Mouse (Mus musculus) hindbrain, embryonic 14.5 days (tissue): ENCODE data around the gene Krt80. TPM values are rescaled to one million over a fixed set of nuclear protein-coding genes. Genes with fewer than 3 reads are reported as not detected.

Experiments
- ATAC-seq: fragments of 200-750 bp; cut with Nextera tagmentation; 2 replicates; pipeline ENCODE4 v1.8.0; 2017; ENCODE audit warnings: moderate number of reproducible peaks, mild to moderate bottlenecking, moderate TSS enrichment, moderate library complexity; ENCODE audit not compliant: low FRiP score
- DNase-seq: peaks from one replicate; pipeline ENCODE4 v3.0.0-alpha.2; 2015; ENCODE audit warnings: low spot score
- H3K27ac ChIP-seq: fragments of 300-500 bp; sonication (generic); 2 replicates; pipeline ENCODE4 v1.5.1; 2014; ENCODE audit warnings: mild to moderate bottlenecking, moderate library complexity
- H3K27me3 ChIP-seq: fragments of 300-500 bp; sonication (generic); 2 replicates; pipeline ENCODE4 v1.6.1; 2014; ENCODE audit warnings: mild to moderate bottlenecking, low read length, mixed read lengths; ENCODE audit not compliant: control insufficient read depth, insufficient read depth
- H3K36me3 ChIP-seq: fragments of 300-500 bp; sonication (generic); replicated peaks from 2 replicates; pipeline ENCODE4 v1.6.1; 2014; ENCODE audit not compliant: control insufficient read depth, insufficient read depth
- H3K4me1 ChIP-seq: fragments of 300-500 bp; sonication (generic); replicated peaks from 2 replicates; pipeline ENCODE4 v1.6.1; 2014; ENCODE audit warnings: antibody characterized with exemption, low read length, mixed read lengths; ENCODE audit not compliant: control insufficient read depth, insufficient read depth
- H3K4me2 ChIP-seq: fragments of 300-500 bp; sonication (generic); replicated peaks from 2 replicates; pipeline ENCODE4 v1.6.1; 2014; ENCODE audit warnings: mild to moderate bottlenecking, moderate library complexity
- H3K4me3 ChIP-seq: fragments of 300-500 bp; sonication (generic); replicated peaks from 2 replicates; pipeline ENCODE4 v1.5.1; 2014; ENCODE audit warnings: mild to moderate bottlenecking, low read length
- H3K9ac ChIP-seq: fragments of 300-500 bp; sonication (generic); 2 replicates; pipeline ENCODE4 v1.6.1; 2014
- H3K9me3 ChIP-seq: fragments of 300-500 bp; sonication (generic); 2 replicates; pipeline ENCODE4 v1.6.1; 2016; ENCODE audit warnings: low read length; ENCODE audit not compliant: control insufficient read depth
- WGBS: fragments of 180-500 bp; shearing (Covaris S2); extraction: QIAGEN DNeasy Blood & Tissue Kit; methylation state at CpG from one replicate; pipeline ENCODE4 v1.1.7; 2014; 5-methylcytosine and 5-hydroxymethylcytosine counted together
- polyA plus RNA-seq: library from polyadenylated mRNA; unstranded; fragments of >200 nt; fragmentation: Nextera tagmentation; extraction: Ambion mirVana; gene quantifications from 2 replicates; pipeline ENCODE4 v1.2.1, GENCODE M21; 2014

Krt80 gene
- polyA plus RNA-seq, 1 experiment from 2014 or later = 0.11 TPM

DNA sequence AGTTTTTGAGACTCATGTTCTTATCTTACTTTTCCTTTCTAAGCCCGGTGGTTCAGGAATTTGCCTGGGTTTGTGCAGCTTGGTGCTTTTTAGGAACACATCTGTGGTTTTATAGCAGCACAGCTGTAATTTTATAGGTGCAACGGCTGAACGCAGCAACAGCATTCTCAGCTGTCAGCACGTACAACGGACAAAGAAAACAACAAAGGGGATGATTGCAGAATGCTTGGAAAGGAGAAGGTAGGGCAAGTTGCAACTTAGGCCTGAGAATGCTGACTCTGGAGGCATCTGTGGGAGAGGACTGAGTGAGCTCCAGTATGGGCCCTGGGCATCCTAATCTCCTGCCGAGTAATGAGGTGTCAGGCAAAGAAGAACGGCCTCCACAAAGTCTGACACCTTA, 26.5 kb upstream of the Krt80 start:
- H3K36me3 ChIP-seq = no peaks in the 10 kb centered on the region
- no peaks in the 10 kb centered on the region for H3K4me1 ChIP-seq
- no peak overlapping the region for H3K4me3 ChIP-seq
- 72% methylated on average over 7 of the region's 7 CpGs for WGBS
- no peak for DNase-seq
- no peak overlapping the region for H3K4me2 ChIP-seq
- ATAC-seq = no peak
- no peaks in the 10 kb centered on the region for H3K27me3 ChIP-seq
- H3K9ac ChIP-seq = no peak overlapping the region
- no peak overlapping the region for H3K27ac ChIP-seq
- H3K9me3 ChIP-seq = no peaks in the 10 kb centered on the region

DNA sequence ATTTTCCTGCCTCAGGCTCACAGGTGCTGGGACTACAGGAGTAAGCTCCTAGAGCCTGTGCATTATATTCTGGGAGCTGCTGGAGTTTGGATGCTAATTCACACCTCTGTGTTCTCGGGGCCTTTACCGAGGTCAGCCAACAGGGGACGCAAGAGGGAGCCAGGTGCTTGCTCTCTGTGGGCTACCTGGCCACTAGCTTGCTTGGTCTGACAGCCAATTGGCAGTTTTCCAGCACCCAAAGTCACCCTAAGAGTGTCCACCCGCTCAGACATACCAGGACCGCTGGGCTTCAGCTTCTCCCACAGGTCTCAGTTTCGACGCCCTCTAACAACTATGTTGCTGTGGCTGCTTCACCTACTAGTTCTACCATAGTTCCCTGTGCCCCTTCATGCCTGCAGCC, 24.9 kb upstream of the Krt80 start:
- no peak for DNase-seq
- 64% methylated on average over 7 of the region's 7 CpGs for WGBS

GRCm38 (mm10) chr15:101392251-101392650, 22.3 kb upstream of the Krt80 start:
- DNase-seq = no peak
- Histone ChIP-seq H3K27me3 (no peaks in the 10 kb centered on the region), H3K27ac (no peak overlapping the region), H3K4me3 (no peak overlapping the region), H3K9me3 (no peaks in the 10 kb centered on the region), H3K9ac (no peak overlapping the region), H3K4me2 (no peak overlapping the region), H3K36me3 (no peaks in the 10 kb centered on the region), H3K4me1 (no peaks in the 10 kb centered on the region)
- 83% methylated on average over 5 of the region's 5 CpGs for WGBS
- no peak for ATAC-seq

More for the DNA sequence above, 24.9 kb upstream of the Krt80 start:
- Histone ChIP-seq H3K9me3 (no peaks in the 10 kb centered on the region), H3K4me2 (no peak overlapping the region), H3K27me3 (no peaks in the 10 kb centered on the region), H3K9ac (no peak overlapping the region), H3K4me3 (no peak overlapping the region), H3K4me1 (no peaks in the 10 kb centered on the region), H3K36me3 (no peaks in the 10 kb centered on the region), H3K27ac (no peak overlapping the region)
- ATAC-seq = no peak

DNA sequence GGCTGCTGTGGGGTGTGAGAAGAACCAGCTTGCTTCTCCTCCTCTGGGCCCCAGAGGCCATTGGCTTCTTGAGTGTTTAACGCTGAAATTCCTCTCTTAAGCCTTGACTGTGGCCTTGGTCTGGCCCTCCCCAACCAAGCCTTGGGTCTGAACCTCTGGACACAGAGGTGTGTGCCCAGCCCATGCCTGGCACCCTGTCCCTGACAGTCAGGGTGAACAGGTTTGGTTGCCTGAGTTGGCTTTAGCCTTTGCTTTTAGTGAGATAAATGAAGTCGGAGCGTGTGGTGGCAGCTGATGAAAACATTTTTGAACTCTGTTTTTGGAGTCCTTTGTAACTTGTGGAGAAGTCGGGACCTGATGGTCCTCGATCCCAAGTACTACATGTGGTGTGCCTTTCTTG, 20.2 kb upstream of the Krt80 start:
- H3K4me2 ChIP-seq = no peak overlapping the region
- DNase-seq = no peak
- no peak overlapping the region for H3K4me3 ChIP-seq
- WGBS = 92% methylated on average over 5 of the region's 5 CpGs
- H3K27me3 ChIP-seq = no peaks in the 10 kb centered on the region
- no peaks in the 10 kb centered on the region for H3K36me3 ChIP-seq
- H3K9me3 ChIP-seq = no peaks in the 10 kb centered on the region
- no peak overlapping the region for H3K9ac ChIP-seq
- H3K27ac ChIP-seq = no peak overlapping the region
- no peak for ATAC-seq
- no peaks in the 10 kb centered on the region for H3K4me1 ChIP-seq

GRCm38 (mm10) chr15:101388034-101388541, 18.1 kb upstream of the Krt80 start:
- DNase-seq = no peak
- Histone ChIP-seq H3K4me3 (no peak overlapping the region), H3K27me3 (no peaks in the 10 kb centered on the region), H3K4me1 (no peaks in the 10 kb centered on the region), H3K9ac (no peak overlapping the region), H3K4me2 (no peak overlapping the region), H3K27ac (no peak overlapping the region), H3K9me3 (no peaks in the 10 kb centered on the region), H3K36me3 (no peaks in the 10 kb centered on the region)
- 68% methylated on average over 5 of the region's 5 CpGs for WGBS
- ATAC-seq = no peak

DNA sequence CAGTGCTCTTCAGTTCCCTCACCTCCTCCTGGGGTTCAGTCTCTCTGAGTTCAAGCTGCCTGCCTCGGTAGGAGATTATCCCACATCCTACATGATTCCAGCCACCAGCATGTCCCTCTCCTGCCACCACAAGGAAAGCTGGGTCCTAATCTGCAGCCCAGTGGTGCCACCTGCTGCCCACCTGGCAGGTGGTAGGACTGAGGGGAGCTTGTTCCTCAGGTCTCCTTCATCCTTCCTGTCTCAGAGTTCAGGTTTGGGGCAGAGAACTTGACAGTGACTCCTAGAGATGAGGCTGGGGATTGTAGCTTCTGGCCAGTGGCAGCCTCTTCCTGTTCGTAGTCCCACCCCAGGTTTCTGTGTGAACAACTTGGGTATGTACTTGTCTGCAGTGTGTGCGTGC, 17.2 kb upstream of the Krt80 start:
- Histone ChIP-seq H3K9me3 (no peaks in the 10 kb centered on the region), H3K36me3 (no peaks in the 10 kb centered on the region), H3K4me3 (no peak overlapping the region), H3K4me1 (no peaks in the 10 kb centered on the region), H3K27ac (no peak overlapping the region), H3K27me3 (no peaks in the 10 kb centered on the region), H3K9ac (no peak overlapping the region), H3K4me2 (no peak overlapping the region)
- no peak for ATAC-seq
- WGBS = 64% methylated on average over 3 of the region's 3 CpGs
- DNase-seq = no peak

DNA sequence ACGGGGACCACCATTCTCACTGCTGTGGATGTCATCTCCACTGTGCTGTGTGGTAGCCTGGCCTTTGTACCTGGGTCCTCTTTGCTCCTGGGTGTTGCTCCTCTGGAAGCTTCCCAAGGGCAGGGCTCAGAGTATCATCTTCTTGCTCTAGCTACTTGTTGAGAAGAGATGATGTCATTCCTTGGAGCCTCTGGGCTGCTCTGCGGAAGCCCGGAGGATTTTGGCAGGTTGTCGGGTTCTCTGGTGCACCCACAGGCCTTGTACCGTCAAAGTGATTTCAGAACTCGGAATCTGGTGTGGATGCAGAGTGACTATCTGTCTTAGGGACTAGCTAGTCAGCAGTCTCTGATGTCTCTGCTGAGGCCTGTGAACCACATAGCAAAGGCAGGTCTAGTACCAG, 15.1 kb upstream of the Krt80 start:
- DNase-seq (no peak), ATAC-seq (no peak)
- no peaks in the 10 kb centered on the region for H3K9me3 ChIP-seq
- no peak overlapping the region for H3K9ac ChIP-seq
- no peaks in the 10 kb centered on the region for H3K4me1 ChIP-seq
- no peak overlapping the region for H3K4me3 ChIP-seq
- no peak overlapping the region for H3K4me2 ChIP-seq
- WGBS = 91% methylated on average over 6 of the region's 6 CpGs
- H3K36me3 ChIP-seq = no peaks in the 10 kb centered on the region
- H3K27ac ChIP-seq = no peak overlapping the region
- H3K27me3 ChIP-seq = no peaks in the 10 kb centered on the region

DNA sequence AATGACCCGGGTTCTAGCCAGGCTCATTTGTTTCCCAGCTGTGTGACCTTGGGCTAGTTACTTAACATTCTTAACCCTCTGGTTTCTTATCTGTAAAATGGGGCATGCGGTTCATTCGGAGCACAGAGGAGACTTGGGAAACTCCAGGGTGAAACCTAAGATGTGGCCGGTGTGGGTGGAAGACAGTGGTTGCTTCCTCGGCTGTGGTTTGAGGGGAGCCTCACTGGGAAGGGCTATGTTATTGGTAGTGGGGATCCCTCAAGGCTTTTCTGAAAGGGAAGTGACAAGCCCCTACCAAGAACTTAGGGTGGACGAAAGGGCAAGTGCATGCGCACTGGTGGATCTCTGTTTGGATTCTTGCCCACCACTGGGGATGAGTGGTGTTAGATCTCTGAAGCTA, 14.6 kb upstream of the Krt80 start:
- Histone ChIP-seq H3K4me1 (no peaks in the 10 kb centered on the region), H3K9ac (no peak overlapping the region), H3K9me3 (no peaks in the 10 kb centered on the region), H3K4me3 (no peak overlapping the region), H3K27me3 (no peaks in the 10 kb centered on the region), H3K4me2 (no peak overlapping the region), H3K36me3 (no peaks in the 10 kb centered on the region), H3K27ac (no peak overlapping the region)
- no peak for ATAC-seq
- DNase-seq = no peak
- 77% methylated on average over 7 of the region's 7 CpGs for WGBS

DNA sequence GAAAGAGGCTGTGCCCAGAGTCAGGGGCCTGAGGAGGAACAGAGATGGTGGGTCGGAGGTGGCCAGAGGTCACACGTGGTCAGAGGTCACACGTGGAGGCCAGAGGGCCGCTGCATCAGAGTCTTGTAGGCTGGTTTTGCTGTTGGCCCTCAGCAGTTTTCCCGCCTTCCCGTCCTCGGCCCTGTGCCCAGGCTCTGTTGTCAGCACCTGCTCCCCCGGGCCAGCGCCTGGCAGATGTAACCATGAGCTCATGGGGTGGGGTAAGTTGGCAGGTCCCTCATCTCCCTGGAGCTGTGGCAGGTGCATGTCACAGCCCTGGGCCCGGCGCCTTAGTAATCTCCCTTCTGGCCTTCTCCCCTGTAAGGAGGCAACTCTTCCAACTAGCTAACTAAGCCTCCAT, 12.8 kb upstream of the Krt80 start:
- Histone ChIP-seq H3K36me3 (no peaks in the 10 kb centered on the region), H3K4me1 (no peaks in the 10 kb centered on the region), H3K9ac (no peak overlapping the region), H3K4me2 (no peak overlapping the region), H3K9me3 (no peaks in the 10 kb centered on the region), H3K27me3 (no peaks in the 10 kb centered on the region), H3K27ac (no peak overlapping the region), H3K4me3 (no peak overlapping the region)
- ATAC-seq (no peak), DNase-seq (no peak)
- WGBS = 76% methylated on average over 11 of the region's 11 CpGs

GRCm38 (mm10) chr15:101381758-101382157, 11.8 kb upstream of the Krt80 start:
- no peak overlapping the region for H3K27ac ChIP-seq
- no peaks in the 10 kb centered on the region for H3K36me3 ChIP-seq
- H3K9me3 ChIP-seq = no peaks in the 10 kb centered on the region
- ATAC-seq = no peak
- H3K9ac ChIP-seq = no peak overlapping the region
- H3K27me3 ChIP-seq = no peaks in the 10 kb centered on the region
- DNase-seq = no peak
- no peaks in the 10 kb centered on the region for H3K4me1 ChIP-seq
- H3K4me3 ChIP-seq = no peak overlapping the region
- WGBS = 69% methylated on average over 9 of the region's 9 CpGs
- H3K4me2 ChIP-seq = no peak overlapping the region
